Mouse (Mus musculus) kidney, embryonic 14.5 days (tissue): ENCODE results near the gene Ammecr1. TPM values are rescaled to one million over a fixed set of nuclear protein-coding genes. Genes with fewer than 3 reads are reported as not detected.

ENCODE experiments used
- ATAC-seq: fragments of 200-750 bp; cut with Nextera tagmentation; 2 replicates; pipeline ENCODE4 v1.8.0; 2017; ENCODE audit warnings: moderate number of reproducible peaks, mild to moderate bottlenecking, moderate TSS enrichment, moderate library complexity; ENCODE audit not compliant: low FRiP score, low TSS enrichment
- H3K27ac ChIP-seq: fragments of 300-500 bp; sonication (generic); 2 replicates; pipeline ENCODE4 v1.5.1; 2014; ENCODE audit warnings: low read depth, mild to moderate bottlenecking, low read length, moderate library complexity, mixed read lengths
- H3K27me3 ChIP-seq: fragments of 300-500 bp; sonication (generic); 2 replicates; pipeline ENCODE4 v1.6.1; 2014; ENCODE audit warnings: mild to moderate bottlenecking, low read length; ENCODE audit not compliant: control insufficient read depth, insufficient read depth
- H3K36me3 ChIP-seq: fragments of 300-500 bp; sonication (generic); 2 replicates; pipeline ENCODE4 v1.6.1; 2014; ENCODE audit warnings: low read length, mixed read lengths; ENCODE audit not compliant: control insufficient read depth, insufficient read depth
- H3K4me1 ChIP-seq: fragments of 300-500 bp; sonication (generic); 2 replicates; pipeline ENCODE4 v1.6.1; 2014; ENCODE audit warnings: low read length, mixed read lengths; ENCODE audit not compliant: control insufficient read depth, insufficient read depth
- H3K4me2 ChIP-seq: fragments of 300-500 bp; sonication (generic); replicated peaks from 2 replicates; pipeline ENCODE4 v1.6.1; 2014; ENCODE audit warnings: low read depth, mild to moderate bottlenecking, low read length
- H3K4me3 ChIP-seq: fragments of 300-500 bp; sonication (generic); 2 replicates; pipeline ENCODE4 v1.5.1; 2014; ENCODE audit warnings: mild to moderate bottlenecking, low read length
- H3K9ac ChIP-seq: fragments of 300-500 bp; sonication (generic); 2 replicates; pipeline ENCODE4 v1.6.1; 2014; ENCODE audit warnings: low read depth, mild to moderate bottlenecking, low read length, moderate library complexity
- H3K9me3 ChIP-seq: fragments of 300-500 bp; sonication (generic); 2 replicates; pipeline ENCODE4 v1.6.1; 2016; ENCODE audit warnings: low read length; ENCODE audit not compliant: control insufficient read depth
- WGBS: fragments of 180-500 bp; shearing (Covaris S2); extraction: QIAGEN DNeasy Blood & Tissue Kit; methylation state at CpG from one replicate; pipeline ENCODE4 v1.1.7; 2014; 5-methylcytosine and 5-hydroxymethylcytosine counted together
- polyA plus RNA-seq: library from polyadenylated mRNA; unstranded; fragments of >200 nt; fragmentation: Nextera tagmentation; extraction: Ambion mirVana; gene quantifications from 2 replicates; pipeline ENCODE4 v1.2.1, GENCODE M21; 2014

Gene Ammecr1
- polyA plus RNA-seq, 1 experiment from 2014 or later = 16.0 TPM

- Histone ChIP-seq H3K4me3 (no peak overlapping the region), H3K9ac (no peak overlapping the region), H3K4me1 (no peaks in the 10 kb centered on the region), H3K4me2 (no peak overlapping the region), H3K36me3 (no peaks in the 10 kb centered on the region), H3K9me3 (no peaks in the 10 kb centered on the region), H3K27me3 (no peaks in the 10 kb centered on the region), H3K27ac (no peak overlapping the region)
- 89% methylated on average over 3 of the region's 3 CpGs for WGBS
- no peak for ATAC-seq
These were observed 15.1 kb upstream of the Ammecr1 start for GRCm38 (mm10) chrX:142981530-142982130.

- H3K36me3 ChIP-seq = no peaks in the 10 kb centered on the region
- H3K27me3 ChIP-seq = no peaks in the 10 kb centered on the region
- no peaks in the 10 kb centered on the region for H3K4me1 ChIP-seq
- no peak overlapping the region for H3K27ac ChIP-seq
- H3K4me3 ChIP-seq = no peak overlapping the region
- 75% methylated on average over 2 of the region's 2 CpGs for WGBS
- H3K4me2 ChIP-seq = no peak overlapping the region
- no peak overlapping the region for H3K9ac ChIP-seq
- ATAC-seq = no peak
- no peaks in the 10 kb centered on the region for H3K9me3 ChIP-seq
These were observed 14.5 kb upstream of the Ammecr1 start for GRCm38 (mm10) chrX:142980855-142981529.

DNA sequence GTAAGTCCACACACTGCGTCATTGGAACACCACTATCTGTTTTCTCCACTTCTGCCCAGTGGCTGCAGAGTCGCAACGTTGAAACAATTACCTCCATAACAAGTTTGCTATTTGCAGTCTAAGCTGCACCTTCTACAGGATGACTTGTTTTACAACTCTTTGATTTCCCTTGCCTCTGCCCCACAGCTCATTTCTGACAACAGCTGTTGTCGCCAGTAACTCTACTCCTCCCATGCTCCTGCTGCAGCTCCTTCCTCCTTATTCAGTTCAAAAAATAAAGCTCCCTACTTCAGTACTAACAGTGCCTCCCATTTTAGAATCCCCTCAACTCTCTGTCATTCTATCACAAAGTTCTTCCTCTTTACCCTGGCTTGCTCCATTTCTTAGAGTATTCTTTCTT lies 12.7 kb upstream of the Ammecr1 start:
- Histone ChIP-seq H3K4me1 (no peaks in the 10 kb centered on the region), H3K9me3 (no peaks in the 10 kb centered on the region), H3K4me3 (no peak overlapping the region), H3K27me3 (no peaks in the 10 kb centered on the region), H3K36me3 (no peaks in the 10 kb centered on the region), H3K4me2 (no peak overlapping the region), H3K9ac (no peak overlapping the region), H3K27ac (no peak overlapping the region)
- no peak for ATAC-seq
- 63% methylated on average over 4 of the region's 4 CpGs for WGBS

- Histone ChIP-seq H3K4me1 (no peaks in the 10 kb centered on the region), H3K9me3 (no peaks in the 10 kb centered on the region), H3K4me2 (no peak overlapping the region), H3K4me3 (no peak overlapping the region), H3K27me3 (peaks cover 3% of the 10 kb centered on the region; the same call in 1 of the 2 replicates), H3K9ac (no peak overlapping the region), H3K27ac (no peak overlapping the region), H3K36me3 (no peaks in the 10 kb centered on the region)
- WGBS = 52% methylated on average over 7 of the region's 7 CpGs
- ATAC-seq = no peak
These were observed 6.0 kb upstream of the Ammecr1 start for GRCm38 (mm10) chrX:142972443-142972970.

DNA sequence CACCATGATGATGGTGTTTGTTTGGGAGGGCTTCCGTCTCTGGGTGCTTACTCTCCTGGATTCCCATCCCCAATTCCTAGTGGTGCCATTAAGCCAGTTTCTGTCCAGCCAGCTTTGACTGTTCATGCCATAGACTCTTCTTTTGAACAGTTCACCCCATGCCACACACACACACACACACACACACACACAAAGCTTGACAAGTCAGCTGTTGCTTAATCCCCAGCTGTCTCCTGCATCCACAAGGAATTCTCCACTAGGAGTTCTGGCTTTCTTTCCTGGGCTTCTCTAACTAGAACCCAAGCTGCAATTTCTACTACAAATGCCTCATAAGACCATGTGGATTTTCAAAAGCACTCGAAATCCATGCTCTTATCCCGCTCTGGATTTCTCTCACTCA lies 5.2 kb upstream of the Ammecr1 start:
- 82% methylated on average over 3 of the region's 3 CpGs for WGBS
- Histone ChIP-seq H3K4me2 (no peak overlapping the region), H3K27me3 (peaks cover 3% of the 10 kb centered on the region; the same call in 1 of the 2 replicates)

DNA sequence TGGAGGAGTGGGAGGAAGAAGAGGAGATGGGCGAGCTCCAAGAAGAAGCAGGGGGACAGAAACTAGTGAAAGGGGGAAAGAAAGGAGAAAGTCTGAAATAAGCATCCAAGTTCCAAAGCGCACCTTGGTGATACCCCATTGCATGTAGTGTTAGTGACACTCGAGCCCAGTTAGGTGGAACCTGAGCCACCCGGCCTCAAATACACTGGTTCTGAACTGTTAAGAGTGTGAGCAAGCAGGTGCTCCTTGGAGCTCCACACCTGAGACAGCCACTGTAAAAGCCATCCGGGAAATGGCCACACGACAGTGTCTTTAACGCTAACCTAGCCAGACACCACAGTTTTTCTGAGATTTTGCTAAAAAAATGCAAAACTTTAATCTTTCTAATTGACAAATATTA lies 539 bp upstream of the Ammecr1 start:
- H3K4me1 ChIP-seq = no peaks in the 10 kb centered on the region
- peak overlapping the region; percentile 18; the same call in 1 of the 2 replicates for H3K9ac ChIP-seq
- H3K9me3 ChIP-seq = no peaks in the 10 kb centered on the region
- no peaks in the 10 kb centered on the region for H3K36me3 ChIP-seq
- peaks cover 3% of the 10 kb centered on the region; the same call in 1 of the 2 replicates for H3K27me3 ChIP-seq
- peak; percentile 28; the same call in 1 of the 2 replicates for ATAC-seq
- peak overlapping the region; percentile 44 for H3K4me2 ChIP-seq
- peak overlapping the region; percentile 66 for H3K4me3 ChIP-seq
- H3K27ac ChIP-seq = no peak overlapping the region
- WGBS = 52% methylated on average over 7 of the region's 7 CpGs

More for the DNA sequence above, 5.2 kb upstream of the Ammecr1 start:
- no peaks in the 10 kb centered on the region for H3K36me3 ChIP-seq
- no peak overlapping the region for H3K27ac ChIP-seq
- no peak for ATAC-seq
- no peaks in the 10 kb centered on the region for H3K9me3 ChIP-seq
- no peaks in the 10 kb centered on the region for H3K4me1 ChIP-seq
- no peak overlapping the region for H3K4me3 ChIP-seq
- H3K9ac ChIP-seq = no peak overlapping the region

GRCm38 (mm10) chrX:142965236-142966007 lies 1.1 kb downstream of the Ammecr1 start:
- peak overlapping the region; percentile 73 for H3K9ac ChIP-seq
- peak overlapping the region; percentile 44 for H3K4me2 ChIP-seq
- no peaks in the 10 kb centered on the region for H3K36me3 ChIP-seq
- no peaks in the 10 kb centered on the region; the same call in 1 of the 2 replicates for H3K27me3 ChIP-seq
- no peaks in the 10 kb centered on the region for H3K9me3 ChIP-seq
- H3K27ac ChIP-seq = no peak overlapping the region
- peak overlapping the region; percentile 66 for H3K4me3 ChIP-seq
- 27% methylated on average over 23 of the region's 23 CpGs for WGBS
- no peak; the same call in 1 of the 2 replicates for ATAC-seq
- H3K4me1 ChIP-seq = no peaks in the 10 kb centered on the region

DNA sequence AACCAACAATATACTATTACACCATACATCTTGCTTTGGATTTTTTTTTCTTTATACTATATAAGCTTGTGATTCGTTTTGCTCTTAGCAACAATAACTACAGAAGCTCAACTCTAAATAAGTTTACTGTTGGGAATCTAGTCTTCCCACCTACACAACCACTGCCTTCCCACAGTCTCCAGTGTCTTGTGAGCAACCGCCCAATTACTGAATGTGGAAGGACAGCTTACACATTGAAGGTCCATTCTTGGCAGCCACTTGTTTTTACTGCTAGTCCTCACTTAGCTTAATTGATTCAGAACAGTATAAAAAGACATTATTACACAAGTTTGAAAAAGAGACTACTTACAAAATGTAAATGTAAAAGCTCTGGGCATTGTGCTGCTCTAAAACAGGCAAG lies 6.1 kb downstream of the Ammecr1 start:
- no peaks in the 10 kb centered on the region for H3K36me3 ChIP-seq
- no peak overlapping the region for H3K4me3 ChIP-seq
- no peak overlapping the region for H3K9ac ChIP-seq
- 85% methylated on average over 2 of the region's 2 CpGs for WGBS
- no peaks in the 10 kb centered on the region; the same call in 1 of the 2 replicates for H3K27me3 ChIP-seq
- no peaks in the 10 kb centered on the region for H3K4me1 ChIP-seq
- no peak for ATAC-seq
- H3K27ac ChIP-seq = no peak overlapping the region
- H3K9me3 ChIP-seq = no peaks in the 10 kb centered on the region
- no peak overlapping the region for H3K4me2 ChIP-seq
